8 mouse cellular contexts compared by ENCODE assay signal in genomic region chr5:21372493-21373179, GRCm38 (mm10). TPM values are rescaled to one million over a fixed set of nuclear protein-coding genes. Genes with fewer than 3 reads are reported as not detected.
DNase-seq lines count a peak whose midpoint lies in the region; ATAC-seq lines count a peak whose summit lies in the region.

Gene Fgl2 (plus strand): TSS chr5:21372642.

- no peaks in the 10 kb centered on the region for H3K9me3 ChIP-seq in hindbrain, embryonic 11.5 days (ENCODE audit: control insufficient read depth, low read length)

- H3K27me3 ChIP-seq in hindbrain, embryonic 11.5 days (ENCODE audit: control insufficient read depth, insufficient read depth, low read length) = no peaks in the 10 kb centered on the region

- 0 out of 2 replicates have a peak within 1 kb of the TSS, but pooled peaks have one; percentile 17 for H3K27ac ChIP-seq in hindbrain, embryonic 11.5 days (ENCODE audit: low read depth, low read length)

- DNase-seq in Muller cell, postnatal 12 days (ENCODE audit: inconsistent ontology term) = peak; percentile 67
- peak; percentile 9 for DNase-seq in c-Kit-positive CD71-positive TER-119-positive erythroid progenitor cells, embryonic 14.5 days (ENCODE audit: low spot score)
- DNase-seq in frontal cortex, postnatal 10 days (ENCODE audit: low spot score in 2 of 2) = peak; percentile 13 to 37
- DNase-seq in hindbrain, embryonic 11.5 days (ENCODE audit: low spot score) = peak; percentile 80
- DNase-seq in layer of hippocampus, postnatal 25 days (ENCODE audit: extremely low spot score in 1 of 2, low spot score in 1 of 2) = peak; percentile 13 to 39
- DNase-seq in lung, postnatal 4 days = peak; percentile 67 to 70
- peak; percentile 89 for DNase-seq in retina, postnatal 1 day
- DNase-seq in urinary bladder, postnatal 25 days (ENCODE audit: low spot score) = peak; percentile 29

- ATAC-seq in hindbrain, embryonic 11.5 days (ENCODE audit: low FRiP score) = peak; percentile 91

- H3K36me3 ChIP-seq in hindbrain, embryonic 11.5 days (ENCODE audit: control insufficient read depth, insufficient read depth, low read length) = no peaks in the 10 kb centered on the region

- peak within 1 kb of the TSS; percentile 47 for H3K4me3 ChIP-seq in hindbrain, embryonic 11.5 days (ENCODE audit: low read depth, low read length)

- peak within 1 kb of the TSS; percentile 71 for H3K9ac ChIP-seq in hindbrain, embryonic 11.5 days (ENCODE audit: low read depth, low read length)

- peaks cover 4% of the 10 kb centered on the region; the same call in 1 of the 2 replicates for H3K4me1 ChIP-seq in hindbrain, embryonic 11.5 days (replicated peaks; ENCODE audit: control insufficient read depth, insufficient read depth, low read length)

- H3K4me2 ChIP-seq in hindbrain, embryonic 11.5 days (replicated peaks; ENCODE audit: low read depth, low read length) = peak within 1 kb of the TSS; percentile 95

- WGBS in hindbrain, embryonic 11.5 days = 6% methylated on average over 31 of the region's 31 CpGs

RNA-seq across cellular contexts. Expression of gene Fgl2, which starts in this region (rescaled TPM):
- polyA plus RNA-seq in hindbrain, embryonic 11.5 days (2014; fragmentation: Nextera tagmentation; extraction: Ambion mirVana) = 3.5 and 4.0 TPM in 2 replicates
- 1 to 10 TPM; 1.2 to 2.4 TPM for total RNA-seq in layer of hippocampus, postnatal 25 days (2021)

Comparison
In these comparisons a context has a peak if more than half of its experiments do, and no peak if none do; other contexts are left out.
1. Peak in every context shown above with its lines: DNase-seq, ATAC-seq, H3K4me3 ChIP-seq and H3K27ac ChIP-seq.
2. DNase-seq: peak in every context shown above with its lines; median percentile 89 in retina, postnatal 1 day; 80 in hindbrain, embryonic 11.5 days; 68 in lung, postnatal 4 days; 67 in Muller cell, postnatal 12 days; 29 in urinary bladder, postnatal 25 days; 26 in layer of hippocampus, postnatal 25 days; 25 in frontal cortex, postnatal 10 days; 9 in c-Kit-positive CD71-positive TER-119-positive erythroid progenitor cells, embryonic 14.5 days.